Comparison of ENCODE assay signal across 32 mouse cellular contexts in the genomic region with DNA sequence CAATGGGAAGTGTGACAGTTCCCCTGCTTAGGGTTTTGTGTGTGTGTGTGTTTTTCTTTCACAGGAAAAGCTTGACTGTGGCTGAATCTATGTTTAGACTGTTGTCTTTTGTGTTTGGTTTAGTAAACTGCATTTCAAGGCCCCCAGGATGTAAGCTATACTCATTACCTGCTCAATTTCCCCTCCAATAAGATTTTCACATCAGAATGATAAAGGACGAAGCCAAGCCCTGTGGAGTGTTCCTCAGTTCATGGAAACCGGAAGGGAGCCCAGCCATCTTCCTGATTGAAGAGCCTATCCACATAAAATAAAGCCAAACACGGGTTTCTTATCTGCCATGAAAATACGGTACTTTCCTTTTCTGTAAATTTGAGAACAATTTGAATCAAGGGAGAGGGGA. TPM values are rescaled to one million over a fixed set of nuclear protein-coding genes. Genes with fewer than 3 reads are reported as not detected.
DNase-seq lines count a peak whose midpoint lies in the region; ATAC-seq and TF ChIP-seq lines count a peak whose summit lies in the region.
"Had no signal": no experiment of that assay in that cellular context is flagged by ENCODE, and none has a peak within 500 bp of the region (broad histone marks: within the 10 kb centered on the region; RNA-seq: fewer than 3 reads in every experiment).

No protein-coding gene starts in this region.

- no peak overlapping the region for H3K4me3 ChIP-seq in heart, adult 2 months
- H3K4me3 ChIP-seq in heart, embryonic 10.5 days: no peak overlapping the region
- H3K4me3 ChIP-seq in heart, embryonic 16.5 days (ENCODE audit: low read length): no peak overlapping the region
- H3K4me3 ChIP-seq in heart, embryonic 11.5 days (ENCODE audit: low read depth, low read length): no peak overlapping the region
- H3K4me3 ChIP-seq in midbrain, embryonic 11.5 days (ENCODE audit: low read depth, low read length): no peak overlapping the region
- no peak overlapping the region for H3K4me3 ChIP-seq in midbrain, embryonic 13.5 days (replicated peaks)
- H3K4me3 ChIP-seq: embryonic facial prominence, embryonic 10.5 days; embryonic facial prominence, embryonic 15.5 days; forebrain, embryonic 12.5 days; intestine, embryonic 15.5 days; limb, embryonic 10.5 days; limb, embryonic 15.5 days; liver, embryonic 13.5 days; neural tube, embryonic 13.5 days had no signal

- 0 out of 2 replicates have a peak, but pooled peaks have one; percentile 15 for TF ChIP-seq POLR2A in heart, adult 2 months (IDR thresholded peaks at IDR 0.05; ENCODE audit: insufficient read depth, low read depth, low read length)

- ATAC-seq in heart, embryonic 16.5 days (replicated peaks; ENCODE audit: extremely low read depth, insufficient read depth, low FRiP score): no peak
- ATAC-seq in heart, embryonic 11.5 days (replicated peaks; ENCODE audit: insufficient number of reproducible peaks, low FRiP score, low TSS enrichment): no peak
- ATAC-seq in midbrain, embryonic 11.5 days (ENCODE audit: low FRiP score): no peak
- ATAC-seq in midbrain, embryonic 13.5 days: no peak
- ATAC-seq: forebrain, postnatal 0 days; hindbrain, postnatal 0 days; intestine, embryonic 15.5 days; Patski had no signal

- WGBS in heart, adult 2 months: 35% methylated on average over 4 of the region's 4 CpGs
- 30% methylated on average over 4 of the region's 4 CpGs for WGBS in heart, embryonic 10.5 days
- WGBS in heart, embryonic 16.5 days: 37% methylated on average over 4 of the region's 4 CpGs
- 25% methylated on average over 4 of the region's 4 CpGs for WGBS in heart, embryonic 11.5 days (ENCODE audit: insufficient replicate concordance)
- 54% methylated on average over 4 of the region's 4 CpGs for WGBS in midbrain, embryonic 11.5 days
- 48% methylated on average over 4 of the region's 4 CpGs for WGBS in midbrain, embryonic 13.5 days

- no peak for TF ChIP-seq EP300 in heart, adult 2 months (IDR thresholded peaks at IDR 0.05; ENCODE audit: insufficient read depth, low read depth, low read length)

- no peak for TF ChIP-seq CTCF in heart, adult 2 months (IDR thresholded peaks at IDR 0.05)

- DNase-seq in heart, adult 2 months: peak in 1 of 2 experiments; percentile 26
- no peak for DNase-seq in heart, embryonic 10.5 days (ENCODE audit: low spot score)
- DNase-seq in midbrain, embryonic 11.5 days (ENCODE audit: low spot score, missing footprints): peak; percentile 4
- DNase-seq in spleen, postnatal 14 days (ENCODE audit: low spot score in 2 of 2): no peak
- DNase-seq: adrenal gland, adult 2 months; adrenal gland, postnatal 36 days; cerebellum, adult 8-10 months; cerebellum, postnatal 25 days; forebrain, postnatal 0 days; gastrocnemius, postnatal 10 days; kidney, adult 2 months; layer of hippocampus, postnatal 36 days; liver, embryonic 13.5 days; lung, adult 18-20 months; lung, postnatal 14 days; right cerebral cortex, postnatal 4 days; thymus, adult 2 months; thymus, postnatal 36 days had no signal

- no peaks in the 10 kb centered on the region for H3K79me2 ChIP-seq in heart, adult 2 months (replicated peaks; ENCODE audit: control insufficient read depth, insufficient read depth, low read length)

- H3K4me1 ChIP-seq in heart, adult 2 months (ENCODE audit: control insufficient read depth, insufficient read depth, low read length): peaks cover 11% of the 10 kb centered on the region
- peaks cover 13% of the 10 kb centered on the region for H3K4me1 ChIP-seq in heart, embryonic 10.5 days
- H3K4me1 ChIP-seq in heart, embryonic 16.5 days (ENCODE audit: control insufficient read depth, insufficient read depth, low read length): no peaks in the 10 kb centered on the region
- H3K4me1 ChIP-seq in heart, embryonic 11.5 days (ENCODE audit: control insufficient read depth, insufficient read depth, low read length): peaks cover 6% of the 10 kb centered on the region
- peaks cover 4% of the 10 kb centered on the region; the same call in 1 of the 2 replicates for H3K4me1 ChIP-seq in midbrain, embryonic 11.5 days (ENCODE audit: control insufficient read depth, insufficient read depth, low read length)
- 0 out of 2 replicates have a peak, but pooled peaks cover 4% of the 10 kb centered on the region for H3K4me1 ChIP-seq in midbrain, embryonic 13.5 days (replicated peaks)
- H3K4me1 ChIP-seq: embryonic facial prominence, embryonic 15.5 days; forebrain, embryonic 12.5 days; intestine, embryonic 15.5 days; limb, embryonic 15.5 days; liver, embryonic 13.5 days; neural tube, embryonic 13.5 days had no signal

- no peaks in the 10 kb centered on the region for H3K27me3 ChIP-seq in heart, adult 2 months (ENCODE audit: control insufficient read depth, insufficient read depth, low read length)
- no peaks in the 10 kb centered on the region for H3K27me3 ChIP-seq in heart, embryonic 10.5 days (ENCODE audit: insufficient read depth, poor library complexity, severe bottlenecking)
- no peaks in the 10 kb centered on the region for H3K27me3 ChIP-seq in heart, embryonic 16.5 days (ENCODE audit: control insufficient read depth, insufficient read depth, low read length)
- H3K27me3 ChIP-seq in heart, embryonic 11.5 days (ENCODE audit: control insufficient read depth, insufficient read depth, low read length): no peaks in the 10 kb centered on the region
- no peaks in the 10 kb centered on the region for H3K27me3 ChIP-seq in midbrain, embryonic 11.5 days (ENCODE audit: control insufficient read depth, insufficient read depth, low read length)
- no peaks in the 10 kb centered on the region for H3K27me3 ChIP-seq in midbrain, embryonic 13.5 days
- H3K27me3 ChIP-seq: embryonic facial prominence, embryonic 15.5 days; forebrain, embryonic 12.5 days; intestine, embryonic 15.5 days; limb, embryonic 15.5 days; liver, embryonic 13.5 days; neural tube, embryonic 13.5 days; Patski had no signal

- no peaks in the 10 kb centered on the region for H3K9me3 ChIP-seq in heart, embryonic 10.5 days
- no peaks in the 10 kb centered on the region for H3K9me3 ChIP-seq in heart, embryonic 16.5 days (replicated peaks; ENCODE audit: control insufficient read depth, low read length)
- no peaks in the 10 kb centered on the region for H3K9me3 ChIP-seq in heart, embryonic 11.5 days (replicated peaks; ENCODE audit: control insufficient read depth, low read length)
- no peaks in the 10 kb centered on the region for H3K9me3 ChIP-seq in midbrain, embryonic 11.5 days (ENCODE audit: control insufficient read depth, low read length)
- H3K9me3 ChIP-seq in midbrain, embryonic 13.5 days: no peaks in the 10 kb centered on the region
- H3K9me3 ChIP-seq: embryonic facial prominence, embryonic 10.5 days; embryonic facial prominence, embryonic 15.5 days; forebrain, embryonic 12.5 days; intestine, embryonic 15.5 days; limb, embryonic 10.5 days; limb, embryonic 15.5 days; liver, embryonic 13.5 days; neural tube, embryonic 13.5 days had no signal

- H3K9ac ChIP-seq in heart, adult 2 months (ENCODE audit: low read depth, low read length): no peak overlapping the region
- no peak overlapping the region for H3K9ac ChIP-seq in heart, embryonic 16.5 days (ENCODE audit: low read length)
- no peak overlapping the region for H3K9ac ChIP-seq in heart, embryonic 11.5 days (ENCODE audit: low read depth, low read length)
- H3K9ac ChIP-seq in midbrain, embryonic 11.5 days (ENCODE audit: low read length): no peak overlapping the region
- H3K9ac ChIP-seq in midbrain, embryonic 13.5 days (replicated peaks): no peak overlapping the region
- H3K9ac ChIP-seq: embryonic facial prominence, embryonic 15.5 days; forebrain, embryonic 12.5 days; forebrain, postnatal 0 days; intestine, embryonic 15.5 days; limb, embryonic 15.5 days; liver, embryonic 13.5 days; neural tube, embryonic 13.5 days had no signal

- intact Hi-C loops in heart, adult 2 months (cut with DNase I): loop anchor here (5.0 kb wide), 2 partner anchors 96 to 156 kb away; no protein-coding TSS in a partner anchor

- peak overlapping the region; percentile 72 for H3K27ac ChIP-seq in heart, adult 2 months
- no peak overlapping the region for H3K27ac ChIP-seq in heart, embryonic 10.5 days
- H3K27ac ChIP-seq in heart, embryonic 16.5 days (ENCODE audit: low read length): peak overlapping the region; percentile 2; the same call in 1 of the 2 replicates
- no peak overlapping the region for H3K27ac ChIP-seq in heart, embryonic 11.5 days (ENCODE audit: low read depth, low read length)
- no peak overlapping the region for H3K27ac ChIP-seq in midbrain, embryonic 11.5 days (ENCODE audit: low read depth, low read length)
- H3K27ac ChIP-seq in midbrain, embryonic 13.5 days: no peak overlapping the region
- H3K27ac ChIP-seq: embryonic facial prominence, embryonic 10.5 days; embryonic facial prominence, embryonic 15.5 days; forebrain, embryonic 12.5 days; hindbrain, postnatal 0 days; intestine, embryonic 15.5 days; kidney, postnatal 0 days; limb, embryonic 10.5 days; limb, embryonic 15.5 days; liver, embryonic 13.5 days; neural tube, embryonic 13.5 days had no signal

- peaks cover 6% of the 10 kb centered on the region for H3K36me3 ChIP-seq in heart, adult 2 months (ENCODE audit: control insufficient read depth, insufficient read depth, low read length)
- H3K36me3 ChIP-seq in heart, embryonic 10.5 days: no peaks in the 10 kb centered on the region
- H3K36me3 ChIP-seq in heart, embryonic 16.5 days (ENCODE audit: control insufficient read depth, insufficient read depth): no peaks in the 10 kb centered on the region
- H3K36me3 ChIP-seq in heart, embryonic 11.5 days (ENCODE audit: control insufficient read depth, insufficient read depth, low read length): no peaks in the 10 kb centered on the region
- H3K36me3 ChIP-seq in midbrain, embryonic 11.5 days (ENCODE audit: control insufficient read depth, insufficient read depth, low read length): no peaks in the 10 kb centered on the region
- H3K36me3 ChIP-seq in midbrain, embryonic 13.5 days: no peaks in the 10 kb centered on the region
- H3K36me3 ChIP-seq: embryonic facial prominence, embryonic 10.5 days; embryonic facial prominence, embryonic 15.5 days; forebrain, embryonic 12.5 days; intestine, embryonic 15.5 days; limb, embryonic 10.5 days; limb, embryonic 15.5 days; liver, embryonic 13.5 days; neural tube, embryonic 13.5 days had no signal

- no peak overlapping the region for H3K4me2 ChIP-seq in heart, embryonic 16.5 days (ENCODE audit: low read depth, low read length)
- no peak overlapping the region for H3K4me2 ChIP-seq in heart, embryonic 11.5 days
- no peak overlapping the region for H3K4me2 ChIP-seq in midbrain, embryonic 11.5 days
- no peak overlapping the region for H3K4me2 ChIP-seq in midbrain, embryonic 13.5 days (replicated peaks)
- H3K4me2 ChIP-seq: embryonic facial prominence, embryonic 15.5 days; forebrain, embryonic 12.5 days; intestine, embryonic 15.5 days; limb, embryonic 15.5 days; liver, embryonic 13.5 days; neural tube, embryonic 13.5 days had no signal

RNA-seq across cellular contexts. Expression of gene Kdr, which starts 50.5 kb away (rescaled TPM):
- total RNA-seq in heart, adult 2 months (2021): 10 to 100 TPM; 70.7 to 78.2 TPM
- polyA plus RNA-seq in heart, adult 2 months (2012; rRNA removed): 38.3 and 73.9 TPM in 2 replicates
- polyA plus RNA-seq in heart, embryonic 10.5 days (2016; fragmentation: Nextera tagmentation; extraction: Ambion mirVana): 36.7 and 48.1 TPM in 2 replicates
- polyA plus RNA-seq in heart, embryonic 16.5 days (2015; fragmentation: Nextera tagmentation; extraction: Ambion mirVana): 38.5 and 46.2 TPM in 2 replicates
- polyA plus RNA-seq in heart, embryonic 11.5 days (2014; fragmentation: Nextera tagmentation; extraction: Ambion mirVana): 31.6 and 46.9 TPM in 2 replicates
- polyA plus RNA-seq in midbrain, embryonic 11.5 days (2014; fragmentation: Nextera tagmentation; extraction: Ambion mirVana): 24.5 and 28.1 TPM in 2 replicates
- polyA plus RNA-seq in midbrain, embryonic 13.5 days (2015; fragmentation: Nextera tagmentation; extraction: Ambion mirVana): 19.4 and 22.1 TPM in 2 replicates
- total RNA-seq: MEL had no signal
- polyA plus RNA-seq: Patski had no signal

Comparison
In these comparisons a context has a peak if more than half of its experiments do, and no peak if none do; other contexts are left out.
1. H3K27ac ChIP-seq: peak in heart, adult 2 months (single experiment) and heart, embryonic 16.5 days (single experiment); none in heart, embryonic 10.5 days (single experiment), heart, embryonic 11.5 days (single experiment), midbrain, embryonic 11.5 days (single experiment) and midbrain, embryonic 13.5 days (single experiment).